Mouse (Mus musculus) inflammation-experienced regulatory T-cells, adult 16 weeks (primary cell): ENCODE results near the gene Gm4778. TPM values are rescaled to one million over a fixed set of nuclear protein-coding genes. Genes with fewer than 3 reads are reported as not detected.

Experiments used
- polyA plus RNA-seq: library from polyadenylated mRNA; unstranded; fragments of 100-300 nt; shearing (Covaris generic); gene quantifications from one replicate; pipeline ENCODE4 v1.2.1, GENCODE M21; 2017

Gm4778 gene
- polyA plus RNA-seq = not detected

DNA sequence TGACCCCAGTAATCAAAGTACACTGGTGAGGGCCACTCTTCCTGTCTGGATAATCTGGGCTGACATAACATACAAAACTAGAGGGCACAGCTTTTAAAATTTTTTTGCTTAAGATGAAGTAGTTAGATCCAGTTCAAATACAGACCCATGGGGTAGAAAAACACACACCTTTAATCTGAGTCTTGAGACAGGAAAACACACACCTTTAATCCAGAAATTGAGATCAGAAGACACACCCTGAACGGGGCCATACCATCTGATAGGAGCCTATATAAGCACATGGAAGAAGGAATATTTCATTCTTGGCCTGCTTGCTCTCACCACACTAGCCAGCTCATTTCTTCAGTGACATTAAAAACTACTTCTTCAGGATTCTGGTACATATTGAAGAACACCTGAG, at the start of gene Gm4778:
TSS of gene Gm4778 (plus strand) at position 301 of the 400 bp plus-strand sequence.

DNA sequence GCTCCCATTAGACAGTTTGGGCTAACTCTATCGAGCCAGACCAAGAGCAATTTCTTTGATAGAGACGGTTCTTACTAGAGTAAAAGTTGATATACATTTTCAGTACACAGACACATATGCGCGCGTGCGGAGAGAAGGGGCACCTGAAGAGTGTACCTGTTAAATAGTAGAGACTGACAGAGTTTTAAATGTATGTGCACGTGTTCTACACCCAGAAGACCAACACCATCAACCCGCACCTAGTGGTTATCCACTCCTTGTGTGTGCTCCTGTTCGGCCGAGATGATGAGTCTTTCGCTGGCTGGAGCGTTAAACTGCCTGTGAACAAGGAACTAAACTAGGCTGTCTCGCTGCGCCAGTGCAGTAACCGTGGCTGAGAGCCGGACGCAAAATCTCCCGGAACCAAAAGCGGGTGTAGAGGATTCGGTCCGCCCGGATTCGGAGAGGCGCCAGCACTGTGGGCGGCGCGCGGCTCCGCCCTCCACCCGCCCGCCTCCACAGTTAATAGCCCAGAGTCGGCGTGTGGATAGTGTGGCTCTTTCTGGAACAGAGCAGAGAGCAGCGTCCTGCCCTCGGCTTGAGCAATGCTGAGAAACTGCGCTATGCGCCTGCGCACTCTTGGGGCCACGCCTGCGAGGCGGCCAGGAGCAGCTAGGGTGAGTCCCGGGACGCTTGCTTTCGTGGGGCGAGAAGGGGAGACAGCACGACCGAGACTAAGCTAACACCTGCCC, 46.0 kb downstream of the Gm4778 start, which contains the start of gene Them4:
TSS of gene Them4 (plus strand) at position 457 of the 731 bp plus-strand sequence.

Other genes starting within 250 kb of the Gm4778 start
- gene Gm9125, start 209.2 kb upstream of the Gm4778 start, polyA plus RNA-seq = not detected
- gene Gm10697, start 191.4 kb upstream of the Gm4778 start, polyA plus RNA-seq = not detected
- gene Gm10696, start 85.8 kb upstream of the Gm4778 start, polyA plus RNA-seq = 0.21 TPM
- gene Gm5286, start 67.3 kb upstream of the Gm4778 start, polyA plus RNA-seq = not detected
- gene Them4, start 46.1 kb downstream of the Gm4778 start, polyA plus RNA-seq = 7.9 TPM
- not detected for gene Them5, start 78.1 kb downstream of the Gm4778 start, polyA plus RNA-seq
- not detected for gene C2cd4d, start 98.4 kb downstream of the Gm4778 start, polyA plus RNA-seq
- gene Rorc, start 108.8 kb downstream of the Gm4778 start, polyA plus RNA-seq = 7.6 TPM
- gene Lingo4, start 134.5 kb downstream of the Gm4778 start, polyA plus RNA-seq = 0.13 TPM
- 9.8 TPM for gene Tdrkh, start 149.2 kb downstream of the Gm4778 start, polyA plus RNA-seq
- 69.6 TPM for gene Mrpl9, start 179.3 kb downstream of the Gm4778 start, polyA plus RNA-seq
- gene Oaz3, start 179.9 kb downstream of the Gm4778 start, polyA plus RNA-seq = 0.98 TPM
- 2.5 TPM for gene Celf3, start 214.3 kb downstream of the Gm4778 start, polyA plus RNA-seq
- not detected for gene Riiad1, start 216.3 kb downstream of the Gm4778 start, polyA plus RNA-seq